Mouse (Mus musculus) neural tube, embryonic 11.5 days (tissue): ENCODE data around the gene Cyp2d10. TPM values are rescaled to one million over a fixed set of nuclear protein-coding genes. Genes with fewer than 3 reads are reported as not detected.
"Not testable (repeated sequence)": the region's sequence is repeated elsewhere in the genome, so short reads cannot be mapped to it uniquely, and the experiment has no call there.

Experiments
- ATAC-seq: fragments of 200-750 bp; cut with Nextera tagmentation; 2 replicates; pipeline ENCODE4 v1.8.0; 2017; ENCODE audit warnings: moderate number of reproducible peaks, mild to moderate bottlenecking, moderate TSS enrichment, moderate library complexity; ENCODE audit not compliant: insufficient read depth, low FRiP score, low TSS enrichment
- DNase-seq: peaks from one replicate; pipeline ENCODE4 v3.0.0-alpha.2; 2015; ENCODE audit warnings: low spot score
- H3K27ac ChIP-seq: fragments of 300-500 bp; sonication (generic); 2 replicates; pipeline ENCODE4 v1.5.1; 2014; ENCODE audit warnings: low read depth, mild to moderate bottlenecking, low read length
- H3K27me3 ChIP-seq: fragments of 300-500 bp; sonication (generic); 2 replicates; pipeline ENCODE4 v1.6.1; 2014; ENCODE audit warnings: mild to moderate bottlenecking, low read length, mixed read lengths; ENCODE audit not compliant: control insufficient read depth, insufficient read depth
- H3K36me3 ChIP-seq: fragments of 300-500 bp; sonication (generic); 2 replicates; pipeline ENCODE4 v1.6.1; 2014; ENCODE audit warnings: mild to moderate bottlenecking, low read length, moderate library complexity, mixed read lengths; ENCODE audit not compliant: control insufficient read depth, insufficient read depth
- H3K4me1 ChIP-seq: fragments of 300-500 bp; sonication (generic); 2 replicates; pipeline ENCODE4 v1.6.1; 2014; ENCODE audit warnings: low read length, mixed read lengths; ENCODE audit not compliant: control insufficient read depth, insufficient read depth
- H3K4me2 ChIP-seq: fragments of 300-500 bp; sonication (generic); 2 replicates; pipeline ENCODE4 v1.6.1; 2014; ENCODE audit warnings: low read depth, mild to moderate bottlenecking, moderate library complexity
- H3K4me3 ChIP-seq: fragments of 300-500 bp; sonication (generic); 2 replicates; pipeline ENCODE4 v1.5.1; 2014; ENCODE audit warnings: low read depth, low read length
- H3K9ac ChIP-seq: fragments of 300-500 bp; sonication (generic); 2 replicates; pipeline ENCODE4 v1.6.1; 2014; ENCODE audit warnings: mild to moderate bottlenecking, low read length
- H3K9me3 ChIP-seq: fragments of 300-500 bp; sonication (generic); 2 replicates; pipeline ENCODE4 v1.6.1; 2016; ENCODE audit warnings: low read length; ENCODE audit not compliant: control insufficient read depth
- WGBS: fragments of 180-500 bp; shearing (Covaris S2); extraction: QIAGEN DNeasy Blood & Tissue Kit; methylation state at CpG from one replicate; pipeline ENCODE4 v1.1.7; 2014; 5-methylcytosine and 5-hydroxymethylcytosine counted together
- polyA plus RNA-seq: library from polyadenylated mRNA; unstranded; fragments of >200 nt; fragmentation: Nextera tagmentation; extraction: Ambion mirVana; gene quantifications from 2 replicates; pipeline ENCODE4 v1.2.1, GENCODE M21; 2014

Cyp2d10 gene
- polyA plus RNA-seq, 1 experiment from 2014 or later = not detected

GRCm38 (mm10) chr15:82374437-82374836, 32.6 kb downstream of the Cyp2d10 start:
- no peak overlapping the region for H3K27ac ChIP-seq
- no peak overlapping the region for H3K4me3 ChIP-seq
- H3K27me3 ChIP-seq = no peaks in the 10 kb centered on the region
- no peaks in the 10 kb centered on the region for H3K36me3 ChIP-seq
- no peak overlapping the region for H3K4me2 ChIP-seq
- no peaks in the 10 kb centered on the region for H3K9me3 ChIP-seq
- no peaks in the 10 kb centered on the region for H3K4me1 ChIP-seq
- 84% methylated on average over 5 of the region's 5 CpGs for WGBS
- no peak for DNase-seq
- no peak for ATAC-seq
- no peak overlapping the region for H3K9ac ChIP-seq

DNA sequence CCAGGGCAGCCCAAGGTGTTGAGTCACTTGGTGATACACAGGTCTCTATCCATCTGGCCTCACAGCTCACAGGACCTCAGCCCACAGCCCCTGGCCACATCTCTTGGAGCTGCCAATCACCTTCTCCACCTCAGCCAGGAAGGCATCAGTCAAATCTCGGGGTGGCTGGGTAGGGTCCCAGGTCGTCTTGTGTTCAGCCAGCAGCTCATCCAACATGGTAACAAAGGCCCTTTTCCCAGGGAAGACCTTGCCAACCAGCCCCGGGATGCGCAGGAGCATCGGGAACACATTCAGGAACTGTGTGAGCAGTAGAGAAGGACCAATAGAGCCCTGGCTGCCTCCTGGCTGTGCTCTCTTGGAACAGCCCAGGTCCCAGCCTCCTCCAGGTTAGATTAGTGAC, 34.0 kb downstream of the Cyp2d10 start:
- Histone ChIP-seq H3K27ac (no peak overlapping the region), H3K4me1 (no peaks in the 10 kb centered on the region), H3K36me3 (no peaks in the 10 kb centered on the region), H3K27me3 (no peaks in the 10 kb centered on the region), H3K4me2 (no peak overlapping the region), H3K9ac (no peak overlapping the region), H3K4me3 (no peak overlapping the region), H3K9me3 (no peaks in the 10 kb centered on the region)
- no peak for DNase-seq
- WGBS = 90% methylated on average over 5 of the region's 5 CpGs
- ATAC-seq = no peak

- no peaks in the 10 kb centered on the region for H3K9me3 ChIP-seq
- H3K4me2 ChIP-seq = no peak overlapping the region
- WGBS = 91% methylated on average over 6 of the region's 6 CpGs
- H3K27me3 ChIP-seq = no peaks in the 10 kb centered on the region
- H3K9ac ChIP-seq = no peak overlapping the region
- no peak for ATAC-seq
- H3K27ac ChIP-seq = no peak overlapping the region
- no peaks in the 10 kb centered on the region for H3K36me3 ChIP-seq
- H3K4me1 ChIP-seq = no peaks in the 10 kb centered on the region
- H3K4me3 ChIP-seq = no peak overlapping the region
- no peak for DNase-seq
Observed at GRCm38 (mm10) chr15:82372446-82372845, 34.5 kb downstream of the Cyp2d10 start.

GRCm38 (mm10) chr15:82368851-82369250, 38.1 kb downstream of the Cyp2d10 start:
- no peaks in the 10 kb centered on the region for H3K27me3 ChIP-seq
- no peak overlapping the region for H3K27ac ChIP-seq
- no peak overlapping the region for H3K9ac ChIP-seq
- H3K4me3 ChIP-seq = no peak overlapping the region
- no peaks in the 10 kb centered on the region for H3K36me3 ChIP-seq
- no peak for DNase-seq
- H3K9me3 ChIP-seq = no peaks in the 10 kb centered on the region
- no peak overlapping the region for H3K4me2 ChIP-seq
- ATAC-seq = no peak
- 85% methylated on average over 1 of the region's 1 CpGs for WGBS
- H3K4me1 ChIP-seq = no peaks in the 10 kb centered on the region

DNA sequence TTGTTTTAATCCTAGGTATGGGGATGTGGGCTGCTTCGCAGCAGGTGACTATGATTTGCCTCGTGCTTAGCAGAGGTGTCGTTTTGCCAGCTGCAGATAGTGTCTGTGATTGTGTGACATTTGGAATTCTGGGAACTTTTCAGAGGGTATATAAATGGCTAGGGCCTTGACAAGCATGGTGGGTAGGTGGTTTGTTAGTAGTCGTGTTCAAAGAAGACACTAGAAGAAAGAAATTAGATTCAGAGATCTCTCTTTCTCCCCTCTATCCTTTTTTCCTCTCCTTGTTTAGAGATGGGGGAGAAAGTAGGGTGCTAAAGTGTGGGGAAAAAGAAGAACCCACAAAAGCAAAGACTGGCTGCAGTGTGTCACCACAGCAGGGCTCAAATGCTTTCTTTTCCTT, 38.8 kb downstream of the Cyp2d10 start:
- Histone ChIP-seq H3K27me3 (no peaks in the 10 kb centered on the region), H3K36me3 (no peaks in the 10 kb centered on the region), H3K4me1 (no peaks in the 10 kb centered on the region), H3K4me2 (no peak overlapping the region), H3K27ac (no peak overlapping the region), H3K4me3 (no peak overlapping the region), H3K9ac (no peak overlapping the region), H3K9me3 (no peaks in the 10 kb centered on the region)
- WGBS = 88% methylated on average over 4 of the region's 4 CpGs
- no peak for ATAC-seq
- DNase-seq = no peak

DNA sequence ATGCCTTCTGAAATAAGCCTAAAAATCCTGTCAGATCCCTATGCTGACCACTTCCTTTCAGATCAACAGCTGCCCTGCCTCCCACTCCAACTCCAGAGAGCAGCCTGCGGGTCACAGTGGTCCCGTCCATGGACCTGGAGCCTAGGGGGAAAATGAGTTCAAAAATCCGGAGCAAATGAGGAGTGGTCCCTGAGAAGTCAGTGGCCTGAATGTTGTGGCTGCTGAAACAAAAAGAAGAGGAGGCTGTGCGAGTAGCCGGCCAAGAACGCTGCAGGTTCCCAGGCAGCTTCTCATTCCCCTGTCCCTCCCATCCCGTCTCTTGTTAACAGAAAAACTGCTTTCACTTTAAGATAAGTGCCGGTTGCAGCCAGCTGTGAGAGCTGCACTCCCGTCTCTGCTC, 42.4 kb downstream of the Cyp2d10 start:
- not testable (repeated sequence) for H3K36me3 ChIP-seq, H3K9ac ChIP-seq, H3K27ac ChIP-seq, H3K9me3 ChIP-seq, H3K4me1 ChIP-seq, H3K4me3 ChIP-seq, H3K4me2 ChIP-seq, DNase-seq, ATAC-seq, H3K27me3 ChIP-seq
- 31% methylated on average over 6 of the region's 9 CpGs for WGBS

GRCm38 (mm10) chr15:82363801-82364200, 43.2 kb downstream of the Cyp2d10 start:
- not testable (repeated sequence) for H3K27me3 ChIP-seq, ATAC-seq, H3K4me3 ChIP-seq, H3K27ac ChIP-seq, H3K4me2 ChIP-seq, H3K36me3 ChIP-seq, DNase-seq, H3K9ac ChIP-seq, H3K9me3 ChIP-seq, H3K4me1 ChIP-seq
- WGBS = 83% methylated on average over 6 of the region's 12 CpGs

DNA sequence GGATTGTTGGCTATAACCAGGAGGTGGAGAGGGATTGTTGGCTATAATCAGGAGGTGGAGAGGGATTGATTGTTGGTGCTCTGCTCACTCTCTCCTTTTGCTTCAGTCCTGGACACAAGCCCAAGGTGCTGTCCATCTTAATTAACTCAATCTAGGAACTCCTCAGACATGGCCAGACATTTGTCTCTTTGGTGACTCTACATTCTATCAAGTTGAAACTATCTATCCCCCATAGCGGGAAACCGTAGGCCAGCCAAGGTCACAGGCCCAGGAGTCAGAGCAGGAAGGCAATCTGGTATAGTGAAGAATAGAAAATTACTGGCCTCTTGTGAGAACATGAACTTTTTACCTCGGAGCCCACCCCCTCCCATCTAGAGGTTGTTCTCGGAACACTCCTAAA, 44.8 kb downstream of the Cyp2d10 start:
- Histone ChIP-seq H3K27me3 (no peaks in the 10 kb centered on the region), H3K9ac (no peak overlapping the region), H3K36me3 (no peaks in the 10 kb centered on the region), H3K27ac (no peak overlapping the region), H3K9me3 (no peaks in the 10 kb centered on the region), H3K4me3 (no peak overlapping the region), H3K4me1 (no peaks in the 10 kb centered on the region), H3K4me2 (no peak overlapping the region)
- 87% methylated on average over 3 of the region's 4 CpGs for WGBS
- ATAC-seq (no peak), DNase-seq (no peak)

DNA sequence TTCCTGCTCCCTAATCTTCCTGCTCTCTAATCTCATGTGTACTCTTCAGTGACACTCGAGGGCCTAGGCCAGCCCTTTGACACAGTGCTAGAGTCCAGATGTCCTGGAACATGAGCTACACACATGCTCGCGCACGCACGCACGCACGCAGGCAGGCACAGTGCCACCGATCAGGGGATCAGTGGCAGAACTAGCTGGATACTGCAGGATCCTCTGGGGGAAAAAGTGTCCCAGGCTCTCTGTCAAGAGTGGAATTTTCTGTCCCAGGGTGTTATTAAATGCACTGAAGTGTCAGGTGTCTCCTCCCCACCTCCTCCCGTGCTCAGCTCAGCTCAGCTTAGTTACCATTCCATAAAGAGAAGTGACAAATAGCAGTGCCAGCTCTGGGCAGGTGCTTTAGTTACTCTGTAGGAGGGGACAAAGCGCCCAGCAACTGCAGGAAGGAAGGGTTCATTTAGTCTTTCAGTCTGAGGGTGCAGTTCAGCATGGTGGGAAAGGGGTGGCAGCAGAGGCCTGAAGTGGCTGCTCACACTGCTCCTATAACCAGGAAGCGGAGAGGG, 45.5 kb downstream of the Cyp2d10 start:
- DNase-seq (no peak), ATAC-seq (no peak)
- no peaks in the 10 kb centered on the region for H3K9me3 ChIP-seq
- H3K27ac ChIP-seq = no peak overlapping the region
- 79% methylated on average over 11 of the region's 11 CpGs for WGBS
- no peaks in the 10 kb centered on the region for H3K27me3 ChIP-seq
- no peaks in the 10 kb centered on the region for H3K4me1 ChIP-seq
- no peak overlapping the region for H3K4me2 ChIP-seq
- no peak overlapping the region for H3K9ac ChIP-seq
- no peaks in the 10 kb centered on the region for H3K36me3 ChIP-seq
- H3K4me3 ChIP-seq = no peak overlapping the region
